Mouse (Mus musculus): Measurements from ENCODE around the gene Cd36.

The Cd36 gene

DNA sequence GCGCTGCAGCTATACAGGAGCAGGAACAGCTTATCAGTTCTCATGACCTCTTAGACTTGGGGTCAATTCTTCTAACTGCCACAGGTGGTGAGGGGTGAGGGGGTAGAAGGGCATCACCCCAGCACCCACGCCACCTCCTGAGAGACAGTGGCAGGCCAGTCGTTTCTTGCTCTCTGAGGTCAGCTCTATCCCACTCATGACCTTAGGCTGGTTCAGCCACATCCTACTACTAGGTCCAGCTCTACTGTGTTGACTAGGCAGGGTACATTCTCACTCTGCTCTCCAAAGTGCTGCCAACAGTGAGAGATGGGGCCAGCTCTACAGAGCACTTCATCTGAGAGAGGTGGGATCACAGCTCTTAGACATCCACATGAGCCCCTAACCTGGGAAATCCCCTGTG, 30.2 kb downstream of the Cd36 start:
- DNase-seq (ENCODE audit: low read depth, low spot score) = no peak

DNA sequence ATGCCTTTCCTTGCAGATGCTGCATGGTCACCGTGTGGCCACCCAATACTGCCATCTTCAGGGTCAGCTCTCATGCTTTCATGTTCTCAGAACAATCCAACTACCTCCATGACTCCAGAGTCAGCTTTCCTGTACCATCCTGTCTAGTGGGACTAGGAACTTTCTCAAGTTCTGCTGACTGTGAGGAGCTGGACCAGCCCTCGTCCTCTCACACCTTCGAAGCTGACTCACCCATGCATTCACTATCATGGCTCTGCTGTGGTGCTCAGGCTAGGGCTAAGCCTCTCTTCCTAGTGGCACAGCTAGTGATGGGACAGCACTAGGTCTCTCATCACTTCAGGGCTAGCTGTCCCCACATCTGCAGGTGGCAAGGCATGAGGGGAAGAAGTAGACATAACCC, 30.7 kb downstream of the Cd36 start:
- no peak for DNase-seq (ENCODE audit: low read depth, low spot score)

DNA sequence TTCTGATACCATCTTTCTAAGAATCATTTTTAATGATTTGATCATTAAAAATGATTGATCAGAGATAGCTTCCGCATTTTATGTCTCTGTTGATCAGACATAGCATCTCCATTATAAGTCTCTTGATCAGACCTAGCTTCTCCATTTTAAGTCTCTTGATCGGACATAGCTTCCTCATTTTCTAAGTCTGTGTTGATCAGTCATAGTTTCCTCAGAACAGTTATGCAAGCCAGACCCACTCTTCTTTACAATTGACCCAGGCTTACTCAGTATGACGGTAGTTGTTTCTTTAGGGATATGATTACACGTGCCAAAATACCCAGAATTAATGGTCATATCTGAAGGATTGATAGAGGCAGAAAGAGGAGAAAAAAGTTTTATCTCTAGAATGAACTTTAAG, 31.3 kb downstream of the Cd36 start:
- DNase-seq (ENCODE audit: low read depth, low spot score) = no peak

DNA sequence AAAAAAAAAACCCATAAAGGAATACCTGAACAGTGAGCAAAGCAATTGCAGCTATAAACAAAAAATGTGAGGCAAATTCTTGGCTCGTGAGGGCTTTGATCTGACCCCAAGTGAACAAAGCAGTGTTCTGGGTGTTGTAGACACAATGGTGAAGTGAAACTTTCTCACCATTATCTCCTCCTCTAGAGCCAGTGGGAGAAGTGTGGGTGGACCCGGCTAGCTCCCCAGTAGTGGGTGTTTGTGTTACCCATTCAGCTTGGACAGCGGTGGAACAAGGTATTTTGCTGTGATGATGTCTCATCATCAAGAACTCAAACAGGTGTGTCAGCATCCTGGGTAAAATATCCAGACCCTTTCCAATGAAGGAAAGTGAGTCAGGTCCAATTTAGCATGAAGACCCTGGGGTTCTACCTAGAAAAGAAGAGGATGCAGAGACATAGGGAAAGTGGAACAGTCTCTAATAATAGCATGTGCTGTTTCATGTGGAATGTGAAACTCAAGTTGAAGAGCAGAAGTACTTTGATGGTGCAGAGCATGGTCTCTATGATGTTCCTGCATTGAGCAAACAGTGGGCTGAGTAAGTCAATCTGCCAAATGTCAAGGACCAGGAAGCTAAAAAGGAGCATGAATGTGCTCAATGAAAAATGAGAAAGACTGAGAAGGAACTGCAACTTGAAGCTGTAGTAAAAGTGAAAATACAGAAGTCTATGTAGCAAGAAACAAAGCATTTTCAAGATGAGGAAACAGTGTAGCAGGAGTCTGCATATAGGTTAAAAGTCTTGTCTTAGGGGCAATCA, 34.3 kb downstream of the Cd36 start:
- no peak for DNase-seq (ENCODE audit: low read depth, low spot score)

DNA sequence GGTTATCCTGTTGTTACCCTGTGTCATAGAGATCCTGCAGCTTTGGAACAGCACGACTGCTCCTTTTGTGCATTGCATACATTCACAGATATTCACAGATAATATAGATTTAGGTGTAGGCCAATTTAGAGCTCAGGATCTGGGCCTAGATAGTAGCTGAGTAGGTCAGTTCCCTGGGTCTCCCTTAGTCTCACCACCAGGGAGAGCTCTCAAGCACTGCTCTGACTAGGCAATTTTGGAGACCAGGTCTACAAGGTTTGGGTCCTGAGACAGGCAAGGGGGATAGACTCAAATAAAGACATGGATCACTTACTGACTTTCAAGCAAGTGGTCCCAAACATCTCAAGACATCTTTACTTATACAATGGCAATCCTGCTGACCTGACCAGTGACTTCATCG, 38.0 kb downstream of the Cd36 start:
- DNase-seq (ENCODE audit: low read depth, low spot score) = no peak

DNA sequence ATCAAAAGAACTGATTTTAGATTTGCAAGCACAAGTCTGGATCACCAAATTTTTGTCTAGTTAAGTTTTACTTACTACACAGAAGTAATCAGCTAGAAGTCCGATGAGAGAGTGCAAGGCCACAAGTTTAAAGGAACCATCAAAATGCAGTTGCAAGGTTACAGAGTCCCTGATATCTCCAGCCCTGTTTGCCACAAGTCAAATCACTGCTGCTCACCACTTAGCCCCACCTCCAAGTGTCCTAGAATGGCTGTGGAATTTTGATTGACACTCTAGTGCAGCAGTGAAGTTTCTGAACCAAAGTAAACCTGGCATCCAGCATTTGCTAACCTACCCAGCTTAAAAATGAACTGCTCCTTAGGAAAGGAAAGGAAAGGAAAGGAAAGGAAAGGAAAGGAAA, 39.0 kb downstream of the Cd36 start:
- DNase-seq (ENCODE audit: low read depth, low spot score) = no peak

DNA sequence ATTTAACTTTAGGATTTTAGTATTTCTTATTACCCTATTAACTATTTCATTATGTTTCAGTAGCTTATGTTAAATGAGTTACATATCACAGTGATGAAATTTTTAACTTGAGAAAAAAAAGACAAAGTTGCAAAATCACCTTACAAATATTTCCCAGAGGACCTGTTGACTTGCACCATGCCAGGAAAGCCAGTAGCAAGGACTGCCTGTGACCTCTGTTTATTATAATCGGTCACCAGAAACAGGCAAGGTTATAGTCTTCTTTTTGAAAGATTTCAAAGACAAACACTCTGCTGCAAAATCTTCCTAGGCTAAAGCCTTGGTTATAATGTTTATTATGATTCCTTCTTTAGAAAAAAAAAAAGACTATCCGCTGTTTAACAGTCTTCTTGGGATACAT, 39.9 kb downstream of the Cd36 start:
- no peak for DNase-seq (ENCODE audit: low read depth, low spot score)

DNA sequence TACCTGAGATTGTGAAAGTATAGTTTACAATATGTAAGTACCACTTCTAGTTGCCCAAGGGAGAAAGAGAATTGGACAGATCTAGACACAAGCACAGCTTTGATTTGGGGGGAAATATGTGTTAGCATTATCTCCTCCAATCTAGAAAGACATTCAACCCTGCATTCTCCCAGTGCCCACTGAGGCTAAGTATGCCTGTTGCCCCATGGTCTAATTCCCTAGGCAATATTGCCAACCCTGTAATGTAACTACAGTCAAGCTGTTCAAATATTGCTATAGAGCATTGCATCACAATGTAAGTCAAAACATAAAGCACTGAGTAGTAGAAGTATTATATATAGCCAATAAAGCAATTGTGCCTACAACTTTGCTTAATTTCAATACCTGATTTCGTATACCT, 40.3 kb downstream of the Cd36 start:
- no peak for DNase-seq (ENCODE audit: low read depth, low spot score)

DNA sequence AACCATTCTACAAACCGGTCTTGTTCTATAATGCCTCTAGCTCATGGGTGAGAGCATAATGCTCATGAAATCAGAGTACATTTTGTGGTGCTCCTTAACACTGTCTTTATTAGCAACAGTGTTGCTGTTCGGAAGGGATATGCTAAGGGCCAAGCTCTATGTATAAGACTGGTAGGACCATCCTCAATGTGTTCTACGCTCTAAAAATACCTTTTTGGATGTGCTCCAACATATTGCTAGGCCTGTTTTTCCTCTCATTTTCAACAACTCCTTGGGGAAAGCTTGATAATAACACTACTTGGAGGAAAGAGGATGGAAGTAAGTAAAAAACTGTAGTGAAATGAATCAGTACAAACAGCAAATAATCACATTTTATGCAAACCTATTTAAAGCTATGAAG, 44.7 kb downstream of the Cd36 start:
- no peak for DNase-seq (ENCODE audit: low read depth, low spot score)

DNA sequence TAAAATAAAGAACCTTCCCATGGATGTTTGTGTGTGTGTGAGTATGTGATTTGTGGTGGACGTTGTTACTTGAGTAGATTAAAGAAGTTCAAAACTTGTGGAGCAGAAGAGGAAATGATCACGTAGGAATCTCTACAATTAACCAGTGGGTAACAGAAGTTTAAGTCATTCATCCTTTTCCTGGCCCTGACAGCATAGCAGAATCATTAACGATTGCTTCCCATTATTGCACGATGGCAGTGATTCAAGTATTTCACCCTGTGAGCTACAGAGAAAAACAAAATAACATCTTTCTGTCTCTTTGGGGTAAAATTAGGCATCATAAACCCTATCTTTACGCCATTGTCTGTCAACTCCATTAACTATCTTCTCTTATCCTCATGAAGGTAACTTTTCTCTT, 45.3 kb downstream of the Cd36 start:
- DNase-seq (ENCODE audit: low read depth, low spot score) = no peak

DNA sequence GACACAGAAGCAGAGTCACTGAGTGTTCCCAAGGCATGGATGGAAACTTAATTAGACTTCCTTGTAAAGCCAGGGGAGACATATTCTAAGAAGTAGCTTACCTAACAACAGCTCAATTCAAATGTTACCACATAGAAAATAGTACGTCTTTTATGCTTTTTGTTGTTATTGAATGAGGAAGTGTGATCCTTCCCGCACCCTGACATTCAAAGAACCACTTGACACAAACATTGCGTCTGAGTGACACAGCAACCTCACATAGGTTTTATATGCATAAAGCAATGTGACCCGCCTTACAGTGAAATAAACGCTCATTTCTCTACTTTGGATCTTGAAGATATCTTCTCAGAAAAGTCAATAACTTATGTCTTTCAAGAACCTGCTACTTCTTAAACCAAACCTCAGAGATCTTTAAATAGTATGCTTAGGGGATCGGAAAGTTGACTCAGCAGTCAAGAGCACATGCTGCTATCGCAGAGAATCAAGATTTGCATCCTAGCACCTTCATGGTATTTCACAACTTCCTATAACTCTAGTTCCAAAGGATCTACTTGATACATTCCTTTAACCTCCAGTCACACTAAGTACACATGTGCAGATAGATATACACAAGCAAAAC, 46.4 kb downstream of the Cd36 start:
- no peak for DNase-seq (ENCODE audit: low read depth, low spot score)

DNA sequence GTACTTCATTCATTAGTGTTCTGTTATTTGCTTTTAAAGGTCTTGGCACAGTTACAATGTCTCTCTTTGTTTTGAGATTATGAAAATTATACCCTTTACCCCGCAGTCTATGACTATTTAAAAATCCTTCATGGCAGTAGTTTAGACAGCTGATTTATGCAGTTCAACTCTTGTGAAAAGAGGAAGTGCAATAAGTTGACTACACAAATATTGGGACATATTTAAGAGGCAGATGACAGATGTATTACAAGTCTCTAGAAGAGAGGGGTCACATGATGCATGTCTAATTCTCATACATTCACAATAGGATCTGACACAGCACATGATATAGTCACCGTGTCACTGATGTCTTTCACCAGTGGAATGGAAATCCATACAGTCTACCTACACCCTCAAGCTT, 49.1 kb downstream of the Cd36 start:
- DNase-seq (ENCODE audit: low read depth, low spot score) = no peak

DNA sequence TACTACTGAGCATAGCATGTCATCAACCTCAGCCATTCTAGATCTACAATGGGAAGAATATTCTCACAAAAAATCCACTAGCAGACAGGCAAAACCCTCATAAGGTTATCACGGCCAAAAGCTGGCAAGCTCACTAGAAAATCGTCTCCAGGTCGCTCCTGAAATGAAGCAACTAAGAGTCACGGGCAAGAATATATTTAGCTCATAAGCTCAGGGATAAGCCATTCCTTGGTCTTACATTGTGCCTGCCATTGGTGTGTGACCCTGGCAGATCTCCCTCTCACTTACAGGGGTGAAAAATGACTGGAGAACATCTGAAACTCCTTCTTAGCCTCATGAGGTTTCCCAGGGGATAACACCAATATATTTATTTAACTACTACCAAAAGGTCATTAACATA, 52.2 kb downstream of the Cd36 start:
- no peak for DNase-seq (ENCODE audit: low read depth, low spot score)

DNA sequence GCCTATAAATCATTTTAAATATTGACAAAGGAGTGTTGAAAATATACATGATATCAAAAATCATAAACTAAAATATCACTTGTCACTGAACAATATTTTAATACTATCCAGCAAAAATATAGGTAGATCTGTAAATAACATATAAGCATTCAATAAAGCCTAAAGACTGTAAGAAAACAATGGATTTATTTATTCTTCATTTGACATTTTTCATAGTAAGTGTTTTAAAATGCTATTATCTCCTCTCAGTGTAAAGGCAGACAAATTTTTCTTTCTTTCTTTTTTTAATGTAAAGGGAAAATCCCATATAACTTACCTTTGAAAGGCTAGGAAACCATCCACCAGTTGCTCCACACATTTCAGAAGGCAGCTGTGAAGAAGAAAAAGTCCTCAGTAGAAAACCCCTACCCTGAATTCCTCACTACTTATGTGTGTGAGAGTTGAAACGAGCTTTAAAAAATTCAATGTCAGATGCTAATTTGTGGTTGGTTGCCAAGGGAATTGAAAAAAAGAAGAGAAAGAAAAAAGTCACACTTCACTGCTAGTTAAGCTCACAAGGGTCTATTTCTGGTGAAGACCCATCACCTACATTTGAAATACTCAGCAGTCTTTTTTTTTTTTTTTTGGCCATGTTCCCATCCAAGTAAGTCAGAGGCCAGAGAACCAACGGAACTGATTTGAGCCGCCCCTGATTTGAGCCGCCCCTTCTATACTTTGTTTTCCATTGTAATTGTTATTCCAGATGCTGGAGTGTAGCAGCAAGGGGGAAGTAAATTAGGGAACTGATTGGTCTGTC, 53.1 kb downstream of the Cd36 start:
- peak; percentile 18 for DNase-seq (ENCODE audit: low read depth, low spot score)

DNA sequence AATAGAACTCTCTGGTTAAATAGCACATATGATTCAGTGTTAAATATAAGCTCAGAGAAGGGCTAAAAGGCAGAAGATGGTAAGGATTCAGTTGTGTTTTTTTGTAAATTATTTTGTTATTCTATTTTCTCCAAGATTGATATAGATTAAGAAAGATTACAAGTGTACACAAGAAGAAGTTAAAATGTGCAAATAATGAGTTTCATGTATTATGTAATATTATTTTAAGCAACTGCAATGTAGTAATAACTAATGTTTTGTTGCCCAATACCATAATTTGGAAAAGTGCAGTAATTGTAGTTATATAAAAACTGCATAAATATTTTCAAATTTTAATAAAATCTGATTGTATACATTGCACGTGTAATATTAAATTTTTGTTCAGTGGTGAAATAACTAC, 54.8 kb downstream of the Cd36 start:
- DNase-seq (ENCODE audit: low read depth, low spot score) = no peak

DNA sequence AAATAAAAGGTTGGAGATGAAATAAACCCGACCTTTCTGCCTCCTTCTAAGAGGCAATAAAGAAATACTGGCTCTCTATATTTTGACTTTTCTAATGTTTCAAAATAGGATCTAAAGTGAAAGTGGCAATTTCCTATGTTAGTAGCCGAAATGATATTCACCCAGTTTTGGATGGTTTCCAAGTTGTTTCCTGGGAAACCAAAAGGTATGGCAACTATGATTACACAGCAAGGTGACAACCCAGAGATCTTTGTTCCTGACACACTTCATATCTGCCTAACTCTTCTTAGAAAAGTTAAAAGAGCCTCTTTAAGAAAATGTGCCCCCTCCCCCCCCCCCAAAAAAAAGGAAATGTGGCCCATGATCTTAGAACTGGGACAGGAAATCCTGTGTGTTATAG, 58.1 kb downstream of the Cd36 start:
- DNase-seq (ENCODE audit: low read depth, low spot score) = no peak

DNA sequence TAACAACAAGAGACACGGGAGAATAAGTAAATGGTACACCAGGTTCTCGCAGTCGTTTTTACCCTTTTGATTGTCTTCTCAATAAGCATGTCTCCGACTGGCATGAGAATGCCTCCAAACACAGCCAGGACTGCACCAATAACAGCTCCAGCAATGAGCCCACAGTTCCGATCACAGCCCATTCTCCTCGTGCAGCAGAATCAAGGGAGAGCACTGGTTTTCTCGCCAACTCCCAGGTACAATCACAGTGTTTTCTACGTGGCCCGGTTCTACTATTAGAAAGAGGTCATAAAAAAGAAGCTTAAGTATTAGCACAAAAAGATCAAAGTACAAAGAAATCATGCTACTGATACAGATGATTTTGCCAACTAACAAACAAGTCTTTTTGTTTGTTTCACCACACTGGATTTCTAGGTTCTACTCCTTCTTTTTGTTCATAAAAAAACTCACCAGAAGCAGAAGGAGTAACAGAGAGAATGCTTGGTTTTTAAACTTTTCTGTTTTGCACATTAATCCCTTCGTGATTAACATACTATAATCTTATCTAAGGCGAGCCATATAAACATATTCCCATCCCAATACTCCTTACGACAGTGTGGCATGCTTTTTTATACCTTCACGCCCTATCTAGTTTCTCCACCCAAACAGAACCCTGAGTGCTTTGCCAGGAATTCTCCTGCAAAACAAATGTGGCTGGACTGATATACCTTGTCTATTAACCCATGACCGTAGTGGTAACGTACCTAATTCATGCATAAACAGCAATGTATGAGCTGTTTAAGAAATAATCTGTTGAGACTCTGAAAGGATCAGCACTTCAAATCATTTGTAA, 59.7 kb downstream of the Cd36 start:
- DNase-seq (ENCODE audit: low read depth, low spot score) = no peak

DNA sequence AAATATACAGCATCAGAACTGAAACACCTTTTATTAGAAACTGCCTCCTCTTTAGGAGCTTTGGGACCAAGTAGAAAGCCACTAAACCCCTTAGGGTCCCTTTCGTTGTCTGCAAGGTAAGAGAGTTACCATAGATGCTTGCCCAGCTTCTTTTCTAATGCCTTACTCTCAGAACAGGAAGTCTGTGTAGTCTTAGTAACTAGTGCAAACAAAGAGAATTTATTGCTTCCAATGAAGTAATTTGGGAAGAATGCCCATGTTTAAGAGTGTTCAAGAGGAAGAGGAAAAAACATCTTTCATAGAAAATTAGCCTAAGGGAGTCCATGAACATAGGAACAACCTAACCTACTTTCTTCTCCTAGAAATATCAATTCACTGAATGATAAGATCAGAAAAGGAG, 67.2 kb downstream of the Cd36 start:
- DNase-seq (ENCODE audit: low read depth, low spot score) = no peak

DNA sequence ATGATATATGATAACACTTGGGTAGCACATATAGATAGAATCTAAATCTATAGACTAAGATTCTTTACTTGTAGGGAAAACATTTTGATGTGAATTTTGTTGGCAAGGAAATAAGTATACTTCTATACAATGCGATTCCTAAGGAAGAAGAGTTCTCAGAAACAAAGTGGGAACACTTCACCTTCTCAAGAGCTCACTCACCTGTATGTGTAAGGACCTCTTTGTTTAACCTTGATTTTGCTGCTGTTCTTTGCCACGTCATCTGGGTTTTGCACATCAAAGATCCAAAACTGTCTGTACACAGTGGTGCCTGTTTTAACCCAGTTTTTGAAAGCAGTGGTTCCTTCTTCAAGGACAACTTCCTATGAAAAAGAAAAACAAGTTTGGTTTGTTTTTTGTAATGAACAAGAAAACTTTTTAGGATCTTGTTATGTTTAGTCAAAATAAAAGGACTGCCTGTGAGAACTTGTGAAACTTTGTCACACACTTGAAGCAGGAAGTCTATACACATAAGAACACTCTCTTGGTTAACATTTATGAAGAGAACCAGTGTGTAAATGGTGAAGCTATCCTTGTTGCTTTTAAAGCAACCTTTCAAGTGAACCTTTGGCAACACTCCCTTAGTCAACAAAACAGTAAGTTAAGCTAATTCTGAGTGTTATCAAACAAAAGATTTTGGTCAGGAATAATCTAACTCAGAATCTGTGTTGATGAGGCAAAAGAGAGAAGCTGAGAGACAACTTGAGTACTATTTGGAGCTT, 68.2 kb downstream of the Cd36 start:
- no peak for DNase-seq (ENCODE audit: low read depth, low spot score)

DNA sequence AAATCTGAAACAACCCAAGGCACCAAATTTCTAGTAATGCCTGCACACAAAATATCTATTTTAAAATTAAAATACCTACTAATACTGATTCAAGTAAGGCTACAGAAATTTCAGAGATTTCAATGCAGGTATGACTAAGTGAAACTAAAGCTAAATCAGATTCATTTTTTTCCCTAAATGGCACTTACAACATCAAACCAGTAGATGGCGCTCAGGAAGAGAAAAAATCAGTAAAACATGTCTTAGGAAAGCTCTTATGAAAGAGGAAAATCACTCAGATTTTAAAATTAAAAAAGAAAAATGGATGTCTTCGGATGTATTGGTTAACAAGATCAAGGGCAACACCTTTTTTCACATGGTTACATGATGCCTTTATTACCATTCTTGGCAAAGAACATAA, 72.4 kb downstream of the Cd36 start:
- peak; percentile 28 for DNase-seq (ENCODE audit: low read depth, low spot score)

DNA sequence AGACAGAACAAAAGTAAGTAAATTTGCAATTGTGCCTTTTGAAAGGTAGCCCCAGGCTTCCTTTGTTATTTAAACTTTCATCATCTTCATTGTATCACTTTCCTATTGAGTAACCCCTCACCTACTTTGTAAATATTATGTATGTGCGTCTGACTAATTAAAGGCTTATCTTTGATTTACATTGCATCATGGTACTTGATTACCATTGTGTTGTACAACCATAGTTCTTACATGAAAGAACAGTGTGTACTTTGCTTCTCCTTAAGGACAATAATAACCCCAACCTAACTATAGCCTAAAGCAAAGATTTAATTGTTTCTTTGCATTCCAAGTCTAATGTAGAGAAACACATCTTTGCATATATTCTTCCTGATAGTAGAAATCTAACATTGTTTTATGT, 78.3 kb downstream of the Cd36 start:
- DNase-seq (ENCODE audit: low read depth, low spot score) = no peak
